In genomic region chr5:13517018-13517417, GRCm38 (mm10) we compare ENCODE assay signal across 30 mouse cellular contexts.
"Had no signal": no experiment of that assay in that cellular context is flagged by ENCODE, and none has a peak within 500 bp of the region (broad histone marks: within the 10 kb centered on the region; RNA-seq: fewer than 3 reads in every experiment).

No protein-coding gene starts in this region.

- H3K27ac ChIP-seq: limb, embryonic 10.5 days; limb, embryonic 12.5 days; limb, embryonic 13.5 days; limb, embryonic 15.5 days; liver, embryonic 12.5 days; liver, embryonic 13.5 days; liver, embryonic 14.5 days; liver, embryonic 15.5 days; lung, embryonic 15.5 days; macrophage; midbrain, embryonic 12.5 days; midbrain, embryonic 13.5 days; midbrain, embryonic 15.5 days; neural tube, embryonic 12.5 days had no signal

- ATAC-seq: liver, embryonic 12.5 days; liver, postnatal 0 days; lung, postnatal 0 days; midbrain, embryonic 13.5 days; midbrain, embryonic 15.5 days; midbrain, embryonic 16.5 days had no signal

- H3K4me3 ChIP-seq: limb, embryonic 10.5 days; limb, embryonic 12.5 days; limb, embryonic 13.5 days; limb, embryonic 15.5 days; liver, embryonic 12.5 days; liver, embryonic 13.5 days; liver, embryonic 15.5 days; lung, embryonic 15.5 days; megakaryocyte, embryonic 14.5 days; midbrain, embryonic 12.5 days; midbrain, embryonic 13.5 days; midbrain, embryonic 15.5 days; myocyte; neural tube, embryonic 12.5 days had no signal

- H3K4me2 ChIP-seq: limb, embryonic 12.5 days; limb, embryonic 13.5 days; limb, embryonic 15.5 days; liver, embryonic 11.5 days; liver, embryonic 12.5 days; liver, embryonic 13.5 days; liver, embryonic 15.5 days; lung, embryonic 14.5 days; lung, embryonic 15.5 days; midbrain, embryonic 12.5 days; midbrain, embryonic 13.5 days; midbrain, embryonic 15.5 days; neural tube, embryonic 12.5 days had no signal

- DNase-seq: left cerebral cortex, postnatal 4 days; liver; liver, embryonic 13.5 days; liver, postnatal 0 days; lung, adult 18-20 months; lung, adult 2 months; lung, embryonic 14.5 days; lung, postnatal 10 days; lung, postnatal 14 days; lung, postnatal 36 days; lung, postnatal 4 days; midbrain, embryonic 14.5 days had no signal

- H3K4me1 ChIP-seq: limb, embryonic 10.5 days; limb, embryonic 12.5 days; liver, embryonic 12.5 days; liver, embryonic 13.5 days; liver, embryonic 15.5 days; lung, embryonic 15.5 days; megakaryocyte, embryonic 14.5 days; midbrain, embryonic 12.5 days; midbrain, embryonic 13.5 days; midbrain, embryonic 15.5 days; neural tube, embryonic 12.5 days had no signal

- H3K9me3 ChIP-seq: limb, embryonic 10.5 days; limb, embryonic 12.5 days; limb, embryonic 13.5 days; limb, embryonic 15.5 days; liver, embryonic 12.5 days; liver, embryonic 13.5 days; liver, embryonic 15.5 days; lung, embryonic 15.5 days; megakaryocyte, embryonic 14.5 days; midbrain, embryonic 12.5 days; midbrain, embryonic 13.5 days; midbrain, embryonic 15.5 days; neural tube, embryonic 12.5 days had no signal

- H3K36me3 ChIP-seq: limb, embryonic 10.5 days; limb, embryonic 12.5 days; limb, embryonic 13.5 days; limb, embryonic 15.5 days; liver, embryonic 12.5 days; liver, embryonic 13.5 days; liver, embryonic 15.5 days; lung, embryonic 15.5 days; midbrain, embryonic 12.5 days; midbrain, embryonic 13.5 days; midbrain, embryonic 15.5 days; neural tube, embryonic 12.5 days had no signal

- H3K27me3 ChIP-seq: limb, embryonic 12.5 days; limb, embryonic 13.5 days; limb, embryonic 15.5 days; liver, embryonic 12.5 days; liver, embryonic 13.5 days; liver, embryonic 15.5 days; lung, embryonic 15.5 days; megakaryocyte, embryonic 14.5 days; neural tube, embryonic 12.5 days had no signal

- H3K9ac ChIP-seq: limb, embryonic 12.5 days; limb, embryonic 13.5 days; limb, embryonic 15.5 days; liver, embryonic 12.5 days; liver, embryonic 13.5 days; liver, embryonic 14.5 days; liver, embryonic 15.5 days; liver, postnatal 0 days; lung, embryonic 14.5 days; lung, embryonic 15.5 days; midbrain, embryonic 12.5 days; midbrain, embryonic 13.5 days; midbrain, embryonic 15.5 days; neural tube, embryonic 12.5 days had no signal
